Comparison of ENCODE assay signal across 8 mouse cellular contexts in genomic region chr13:62129432-62130171, GRCm38 (mm10). TPM values are rescaled to one million over a fixed set of nuclear protein-coding genes. Genes with fewer than 3 reads are reported as not detected.
DNase-seq lines count a peak whose midpoint lies in the region; ATAC-seq and TF ChIP-seq lines count a peak whose summit lies in the region.
"Not testable (repeated sequence)": the region's sequence is repeated elsewhere in the genome, so short reads cannot be mapped to it uniquely, and the experiment has no call there.

Gene Zfp808 (plus strand): TSS chr13:62129886.

- not testable (repeated sequence) for H3K36me3 ChIP-seq in embryonic facial prominence, embryonic 14.5 days (ENCODE audit: control insufficient read depth, insufficient read depth, low read length); kidney, adult 2 months (ENCODE audit: control insufficient read depth, insufficient read depth, low read length); limb, embryonic 10.5 days; midbrain, embryonic 11.5 days (ENCODE audit: control insufficient read depth, insufficient read depth, low read length); small intestine, adult 2 months (ENCODE audit: control insufficient read depth, insufficient read depth, low read length)

- H3K9ac ChIP-seq in embryonic facial prominence, embryonic 14.5 days (ENCODE audit: low read depth, low read length) = peak within 1 kb of the TSS; percentile 68
- H3K9ac ChIP-seq in midbrain, embryonic 11.5 days (ENCODE audit: low read length) = peak within 1 kb of the TSS; percentile 67

- WGBS in embryonic facial prominence, embryonic 14.5 days = 2% methylated on average over 19 of the region's 21 CpGs
- 7% methylated on average over 21 of the region's 21 CpGs for WGBS in kidney, adult 2 months
- 6% methylated on average over 21 of the region's 21 CpGs for WGBS in limb, embryonic 10.5 days
- 2% methylated on average over 19 of the region's 21 CpGs for WGBS in midbrain, embryonic 11.5 days
- 6% methylated on average over 21 of the region's 21 CpGs for WGBS in small intestine, adult 2 months

- H3K4me1 ChIP-seq in embryonic facial prominence, embryonic 14.5 days (ENCODE audit: control insufficient read depth, insufficient read depth, low read length); kidney, adult 2 months (ENCODE audit: control insufficient read depth, insufficient read depth, low read length); limb, embryonic 10.5 days; midbrain, embryonic 11.5 days (ENCODE audit: control insufficient read depth, insufficient read depth, low read length); small intestine, adult 2 months (ENCODE audit: control insufficient read depth, insufficient read depth, insufficient read length, low read length): not testable (repeated sequence)

- H3K4me2 ChIP-seq in embryonic facial prominence, embryonic 14.5 days (ENCODE audit: low read depth, low read length) = peak within 1 kb of the TSS; percentile 49
- peak within 1 kb of the TSS; percentile 39 for H3K4me2 ChIP-seq in midbrain, embryonic 11.5 days

- not testable (repeated sequence) for TF ChIP-seq POLR2A in kidney, adult 2 months (IDR thresholded peaks at IDR 0.05; ENCODE audit: low read depth, low read length); small intestine, adult 2 months (IDR thresholded peaks at IDR 0.05; ENCODE audit: low read depth, low read length)

- peak; percentile 83 for ATAC-seq in embryonic facial prominence, embryonic 14.5 days (ENCODE audit: low read depth)
- peak; percentile 93 for ATAC-seq in midbrain, embryonic 11.5 days (ENCODE audit: low FRiP score)

- H3K4me3 ChIP-seq in embryonic facial prominence, embryonic 14.5 days (ENCODE audit: low read depth, low read length) = peak within 1 kb of the TSS; percentile 57
- peak within 1 kb of the TSS; percentile 98 for H3K4me3 ChIP-seq in kidney, adult 2 months (ENCODE audit: insufficient read depth, low read depth, low read length)
- H3K4me3 ChIP-seq in limb, embryonic 10.5 days = peak within 1 kb of the TSS; percentile 60
- H3K4me3 ChIP-seq in midbrain, embryonic 11.5 days (ENCODE audit: low read depth, low read length) = peak within 1 kb of the TSS; percentile 47
- peak within 1 kb of the TSS; percentile 100 for H3K4me3 ChIP-seq in small intestine, adult 2 months (ENCODE audit: low read depth, low read length)

- DNase-seq in 3T3-L1 (ENCODE audit: low read depth, low spot score) = peak; percentile 57
- peak; percentile 56 to 59 for DNase-seq in adrenal gland, postnatal 36 days
- DNase-seq in embryonic facial prominence, embryonic 14.5 days (ENCODE audit: low spot score) = peak; percentile 68
- DNase-seq in heart, adult 8-10 months (ENCODE audit: low spot score) = peak; percentile 70
- DNase-seq in kidney, adult 2 months = peak; percentile 74
- DNase-seq in limb, embryonic 10.5 days (ENCODE audit: low spot score) = peak; percentile 55
- DNase-seq in midbrain, embryonic 11.5 days (ENCODE audit: low spot score, missing footprints) = peak; percentile 94

- H3K27me3 ChIP-seq in embryonic facial prominence, embryonic 14.5 days (replicated peaks; ENCODE audit: control insufficient read depth, insufficient read depth, low read length); kidney, adult 2 months (replicated peaks; ENCODE audit: control insufficient read depth, insufficient read depth, low read length); limb, embryonic 10.5 days (ENCODE audit: low read depth, poor library complexity, severe bottlenecking); midbrain, embryonic 11.5 days (ENCODE audit: control insufficient read depth, insufficient read depth, low read length); small intestine, adult 2 months (ENCODE audit: control insufficient read depth, insufficient read depth, low read length): not testable (repeated sequence)

- not testable (repeated sequence) for H3K27ac ChIP-seq in embryonic facial prominence, embryonic 14.5 days (replicated peaks; ENCODE audit: low read depth, low read length); kidney, adult 2 months (ENCODE audit: insufficient read depth, low read depth, low read length); midbrain, embryonic 11.5 days (ENCODE audit: low read depth, low read length)
- H3K27ac ChIP-seq in limb, embryonic 10.5 days = peak within 1 kb of the TSS; percentile 76
- H3K27ac ChIP-seq in small intestine, adult 2 months (ENCODE audit: insufficient read depth, low read depth, low read length) = peak within 1 kb of the TSS; percentile 56; the same call in 1 of the 2 replicates

- H3K9me3 ChIP-seq in embryonic facial prominence, embryonic 14.5 days (ENCODE audit: control insufficient read depth, low read length); limb, embryonic 10.5 days (replicated peaks); midbrain, embryonic 11.5 days (ENCODE audit: control insufficient read depth, low read length): not testable (repeated sequence)

- not testable (repeated sequence) for TF ChIP-seq CTCF in kidney, adult 2 months (conservative IDR thresholded peaks at IDR 0.05; ENCODE audit: insufficient read depth, insufficient read length, low read depth, low read length); small intestine, adult 2 months (IDR thresholded peaks at IDR 0.05; ENCODE audit: extremely low read depth, insufficient read length, insufficient replicate concordance, low read depth, low read length)

RNA-seq across cellular contexts. Expression of gene Zfp808, which starts in this region (rescaled TPM):
- 1 to 10 TPM; 4.3 to 6.3 TPM for total RNA-seq in adrenal gland, postnatal 36 days (2021)
- polyA plus RNA-seq in embryonic facial prominence, embryonic 14.5 days (2014; fragmentation: Nextera tagmentation; extraction: Ambion mirVana) = 7.8 and 8.8 TPM in 2 replicates
- 1 to 10 TPM; 2.0 to 3.0 (median 2.5) TPM for total RNA-seq in heart, adult 8-10 months (2022)
- 0.12 and 0.42 TPM in 2 replicates for polyA plus RNA-seq in kidney, adult 2 months (2012; rRNA removed)
- 12.9 and 18.4 TPM in 2 replicates for polyA plus RNA-seq in limb, embryonic 10.5 days (2016; fragmentation: Nextera tagmentation; extraction: Ambion mirVana)
- polyA plus RNA-seq in midbrain, embryonic 11.5 days (2014; fragmentation: Nextera tagmentation; extraction: Ambion mirVana) = 11.9 and 13.0 TPM in 2 replicates
- not detected in 2 replicates for polyA plus RNA-seq in small intestine, adult 2 months (2012; rRNA removed)

Comparison
In these comparisons a context has a peak if more than half of its experiments do, and no peak if none do; other contexts are left out.
1. Peak in DNase-seq and H3K4me3 ChIP-seq in kidney, adult 2 months; RNA of the gene not detected or under 1 TPM.
2. H3K4me3 ChIP-seq: peak in every context shown above with its lines; median percentile 100 in small intestine, adult 2 months; 98 in kidney, adult 2 months; 60 in limb, embryonic 10.5 days; 57 in embryonic facial prominence, embryonic 14.5 days; 47 in midbrain, embryonic 11.5 days.